Mouse (Mus musculus) erythroid progenitor cell, adult 5-6 weeks (primary cell): ENCODE measurements around the gene Ergic1. TPM values are rescaled to one million over a fixed set of nuclear protein-coding genes. Genes with fewer than 3 reads are reported as not detected.

Experiments
- ATAC-seq: replicated peaks from 2 replicates; pipeline ENCODE4 v1.8.0; 2016; ENCODE audit warnings: moderate number of reproducible peaks, mild to moderate bottlenecking, moderate TSS enrichment, inconsistent platforms; ENCODE audit not compliant: poor library complexity, low FRiP score, severe bottlenecking
- total RNA-seq, 2 experiments: library from RNA; stranded (forward) in 1 of 2; stranded (reverse) in 1 of 2; fragments of 150-400 nt in 1 of 2; fragments of 186-747, 209-891 nt in 1 of 2; gene quantifications; 2 replicates each; pipeline versions ENCODE4 v1.2.3 to v1.2.4; 2015 to 2017; ENCODE audit warnings: low replicate concordance in 2 of 2

The Ergic1 gene
- total RNA-seq, 2 experiments from 2014 or later, result 3.9 to 6.7 TPM

GRCm38 (mm10) chr17:26535251-26536136 is 25.8 kb upstream of the Ergic1 start:
- no peak for ATAC-seq

- peak; percentile 78 for ATAC-seq
Observed at GRCm38 (mm10) chr17:26537722-26538471, 23.4 kb upstream of the Ergic1 start.

DNA sequence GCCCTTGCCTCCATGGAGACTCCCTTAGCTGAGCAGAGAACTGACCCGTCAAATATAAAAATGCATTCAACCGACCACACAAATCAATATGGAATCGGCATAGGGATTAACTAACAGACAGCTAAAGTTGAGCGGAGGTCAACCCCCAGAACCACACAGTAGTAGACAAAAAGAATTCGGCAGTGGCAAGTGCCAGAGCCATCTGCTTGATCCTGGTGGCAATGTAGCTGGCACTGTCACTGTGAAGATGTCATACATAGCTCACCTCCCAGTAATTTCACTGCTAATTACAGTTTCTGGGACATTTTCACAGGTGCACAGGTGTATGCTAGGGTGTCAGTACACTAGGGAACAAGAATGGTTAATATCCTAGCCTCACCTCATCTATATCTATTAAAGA is 21.2 kb upstream of the Ergic1 start:
- no peak for ATAC-seq

DNA sequence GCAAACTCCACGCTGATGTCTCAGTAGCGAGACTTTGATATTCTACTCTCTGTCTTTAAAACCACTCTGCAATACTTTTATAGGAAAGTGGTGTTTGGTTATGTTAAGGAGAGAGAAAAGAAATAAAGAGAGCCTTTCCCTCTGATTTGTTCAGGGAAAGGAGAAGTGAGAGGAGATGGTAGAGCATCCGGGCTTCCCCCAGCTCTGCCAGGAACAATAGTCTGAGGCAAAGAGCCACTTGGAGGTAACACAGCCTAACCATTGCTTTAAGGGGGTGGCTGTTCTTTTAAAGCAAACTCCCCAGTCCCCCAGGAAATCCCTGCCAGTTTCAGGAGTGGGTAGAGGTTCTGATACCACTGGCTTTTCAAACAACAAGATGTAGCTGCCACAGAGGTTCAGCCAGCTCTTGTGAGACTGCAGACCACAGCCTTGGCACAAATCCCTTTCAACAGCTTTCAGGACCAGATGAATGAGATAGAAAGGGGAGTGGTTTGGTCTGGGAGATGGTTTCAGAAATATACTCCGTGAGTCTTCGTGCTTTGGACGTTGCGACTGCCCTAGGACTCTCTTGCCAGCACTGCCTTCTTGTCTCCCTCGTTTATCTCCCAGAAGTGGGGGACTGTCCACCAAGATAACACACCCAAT is 16.8 kb upstream of the Ergic1 start:
- ATAC-seq, result no peak

GRCm38 (mm10) chr17:26547771-26548170 is 13.5 kb upstream of the Ergic1 start:
- no peak for ATAC-seq

GRCm38 (mm10) chr17:26548566-26548965 is 12.7 kb upstream of the Ergic1 start:
- no peak for ATAC-seq

GRCm38 (mm10) chr17:26549148-26549809 is 12.0 kb upstream of the Ergic1 start:
- ATAC-seq, result peak; percentile 51; the same call in 1 of the 2 replicates

- no peak for ATAC-seq
Observed at GRCm38 (mm10) chr17:26551104-26551503, 10.2 kb upstream of the Ergic1 start.

- ATAC-seq, result no peak
Observed at GRCm38 (mm10) chr17:26553033-26553432, 8.3 kb upstream of the Ergic1 start.

DNA sequence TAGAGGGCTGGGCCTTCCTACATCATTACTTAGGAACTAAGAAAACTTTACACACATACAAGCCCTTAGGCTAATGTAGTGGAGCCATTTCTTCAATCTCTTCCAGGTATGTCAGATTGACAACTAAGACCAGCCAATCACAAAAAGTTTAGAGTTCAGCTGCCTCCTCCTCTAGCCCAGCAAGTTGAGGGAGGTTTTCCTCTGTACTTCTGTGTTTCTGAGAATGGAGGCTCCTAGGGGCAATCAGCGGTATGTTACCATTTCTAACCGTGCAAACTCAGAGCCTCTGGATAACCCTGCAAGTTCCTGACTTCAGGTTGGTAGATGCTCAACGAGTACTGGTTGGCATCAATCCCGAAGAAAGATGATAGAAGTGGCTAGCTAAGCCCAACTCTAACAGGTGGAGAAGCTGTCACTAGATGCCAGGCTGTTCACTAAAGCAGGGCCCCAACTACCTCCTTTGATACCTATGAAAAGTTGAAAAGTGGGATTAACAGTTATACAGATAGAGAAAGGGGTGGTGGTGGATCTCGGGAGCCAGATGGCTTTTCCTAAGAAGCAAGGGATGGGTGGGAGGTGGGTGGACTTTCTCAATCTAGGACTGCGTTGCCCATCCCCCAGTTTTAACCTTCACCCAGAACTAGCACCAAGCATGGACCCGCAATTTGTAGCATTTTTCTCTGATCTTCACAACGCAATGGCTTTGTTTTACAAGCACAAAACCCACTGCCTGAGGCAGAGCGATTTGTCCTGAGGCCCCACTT is 581 bp upstream of the Ergic1 start:
- no peak for ATAC-seq

DNA sequence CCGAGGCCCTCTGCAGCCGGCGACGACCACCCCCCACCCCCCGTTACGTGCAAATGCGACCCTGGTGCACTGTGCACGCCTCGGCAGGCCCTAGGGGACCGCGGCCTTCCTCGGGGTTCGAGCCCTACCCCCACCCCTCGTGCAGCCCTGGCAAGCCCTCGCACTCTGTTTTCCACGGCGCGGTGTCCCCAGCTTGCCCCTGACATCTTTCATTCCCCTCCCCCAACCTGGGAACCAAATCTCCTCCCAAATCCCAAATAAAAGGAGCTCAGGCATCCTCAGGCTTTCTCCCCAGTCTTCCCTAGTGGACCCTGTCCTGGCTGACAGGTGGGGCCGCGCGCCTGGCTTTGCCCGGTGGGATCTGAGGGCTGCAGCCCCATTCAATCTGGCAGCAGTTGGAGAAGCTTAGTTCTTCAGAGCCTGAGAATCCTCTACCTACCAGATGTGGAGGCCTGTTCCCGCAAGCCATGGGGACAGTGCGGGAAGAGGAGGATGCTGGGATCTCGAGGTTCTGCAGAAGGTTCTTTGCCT is 427 bp downstream of the Ergic1 start, which contains the start of gene Dusp1:
Gene Dusp1 (minus strand): TSS at position 478 of the 531 bp plus-strand sequence.
- ATAC-seq, result no peak

DNA sequence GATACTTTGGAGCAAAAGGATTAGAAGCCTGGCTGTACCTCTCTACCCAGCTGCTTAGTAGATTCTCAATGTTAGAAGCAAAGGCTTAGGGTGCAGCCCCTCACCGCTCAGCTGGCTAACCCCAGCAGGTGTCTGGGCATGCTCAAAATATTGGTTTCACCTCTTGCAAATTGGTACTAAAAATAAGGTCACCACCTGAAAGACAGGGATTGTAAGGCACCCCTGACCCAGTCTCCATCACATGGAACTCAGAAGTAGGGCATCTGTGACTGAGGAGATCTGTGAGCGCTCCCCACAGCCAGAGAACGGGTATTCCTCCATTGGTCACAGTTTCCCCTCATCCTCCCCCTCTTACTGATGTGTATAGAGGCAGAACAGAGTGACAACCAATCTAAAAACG is 1.0 kb downstream of the Ergic1 start:
- no peak for ATAC-seq

GRCm38 (mm10) chr17:26563476-26563875 is 2.2 kb downstream of the Ergic1 start:
- ATAC-seq, result no peak

DNA sequence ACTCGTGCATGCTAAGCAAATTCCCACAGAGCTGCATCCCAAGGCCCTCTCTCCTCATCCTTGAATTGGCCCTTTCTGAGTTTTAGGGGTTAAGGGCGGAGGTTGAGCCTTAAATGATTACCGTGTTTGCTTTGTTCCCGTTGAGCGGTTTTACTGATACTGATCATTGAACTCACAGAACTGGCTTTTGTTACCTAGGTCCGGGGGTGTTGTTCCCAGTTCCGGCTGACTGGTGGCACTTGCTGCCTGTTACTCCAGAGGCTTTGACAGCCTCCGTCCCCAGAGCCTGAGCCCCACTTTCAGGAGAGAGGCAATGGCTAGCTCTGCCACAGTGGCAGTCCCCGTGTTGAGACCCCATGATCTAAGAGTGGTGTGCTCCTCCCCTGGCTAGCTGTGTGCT is 3.1 kb downstream of the Ergic1 start:
- ATAC-seq, result no peak

GRCm38 (mm10) chr17:26567142-26567817 is 6.0 kb downstream of the Ergic1 start:
- ATAC-seq, result no peak

- ATAC-seq, result no peak
Observed at GRCm38 (mm10) chr17:26567818-26568173, 6.5 kb downstream of the Ergic1 start.

- ATAC-seq, result no peak
Observed at GRCm38 (mm10) chr17:26569594-26570350, 8.5 kb downstream of the Ergic1 start.

- ATAC-seq, result 0 out of 2 replicates have a peak, but pooled peaks have one; percentile 33
Observed at GRCm38 (mm10) chr17:26570651-26571118, 9.4 kb downstream of the Ergic1 start.
